Mouse (Mus musculus) brain, embryonic 14.5 days (tissue): ENCODE measurements around the gene Rars2.

Experiments
- CTCF ChIP-seq: fragments of 200-500 bp; IDR thresholded peaks from 2 replicates; pipeline ENCODE4 v1.5.1; 2012; ENCODE audit warnings: inconsistent platforms, mild to moderate bottlenecking, moderate library complexity, borderline replicate concordance; ENCODE audit not compliant: insufficient read depth, insufficient read length; ENCODE audit errors: extremely low read depth
- POLR2A ChIP-seq: fragments of 200-500 bp; IDR thresholded peaks from 2 replicates; pipeline ENCODE4 v1.6.1; 2012; ENCODE audit warnings: mild to moderate bottlenecking, inconsistent platforms, borderline replicate concordance; ENCODE audit not compliant: poor library complexity, insufficient read depth, insufficient read length, severe bottlenecking; ENCODE audit errors: extremely low read depth

DNA sequence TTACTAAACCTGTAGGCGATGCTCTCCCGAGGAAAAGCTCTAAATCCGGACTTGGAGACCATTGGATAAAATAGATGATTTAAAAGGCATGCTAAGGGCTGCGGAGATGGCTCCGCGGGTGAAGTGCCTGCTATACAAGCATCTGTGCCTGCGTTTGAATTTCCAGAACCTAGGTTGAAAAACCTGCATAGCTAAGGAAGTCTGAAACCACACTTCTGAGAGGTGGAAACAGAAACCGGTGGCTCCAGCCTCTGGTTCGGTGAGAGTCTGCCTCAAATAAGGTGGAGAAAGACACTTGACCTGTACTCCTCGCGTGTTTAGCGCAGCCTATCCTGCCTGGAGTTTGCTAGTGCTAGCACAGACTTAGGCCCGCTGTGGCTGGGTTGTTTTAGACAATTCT, 546 bp downstream of the Rars2 start:
- TF ChIP-seq CTCF, result no peak
- TF ChIP-seq POLR2A, result no peak
